Mouse (Mus musculus): ENCODE results near the gene Oasl1. TPM values are rescaled to one million over a fixed set of nuclear protein-coding genes. Genes with fewer than 3 reads are reported as not detected.
A peak's percentile ranks its signal among the peaks of the same experiment; 100 is the strongest.

Oasl1 gene
- polyA plus RNA-seq, 1 experiment from 2014 or later, result not detected

DNA sequence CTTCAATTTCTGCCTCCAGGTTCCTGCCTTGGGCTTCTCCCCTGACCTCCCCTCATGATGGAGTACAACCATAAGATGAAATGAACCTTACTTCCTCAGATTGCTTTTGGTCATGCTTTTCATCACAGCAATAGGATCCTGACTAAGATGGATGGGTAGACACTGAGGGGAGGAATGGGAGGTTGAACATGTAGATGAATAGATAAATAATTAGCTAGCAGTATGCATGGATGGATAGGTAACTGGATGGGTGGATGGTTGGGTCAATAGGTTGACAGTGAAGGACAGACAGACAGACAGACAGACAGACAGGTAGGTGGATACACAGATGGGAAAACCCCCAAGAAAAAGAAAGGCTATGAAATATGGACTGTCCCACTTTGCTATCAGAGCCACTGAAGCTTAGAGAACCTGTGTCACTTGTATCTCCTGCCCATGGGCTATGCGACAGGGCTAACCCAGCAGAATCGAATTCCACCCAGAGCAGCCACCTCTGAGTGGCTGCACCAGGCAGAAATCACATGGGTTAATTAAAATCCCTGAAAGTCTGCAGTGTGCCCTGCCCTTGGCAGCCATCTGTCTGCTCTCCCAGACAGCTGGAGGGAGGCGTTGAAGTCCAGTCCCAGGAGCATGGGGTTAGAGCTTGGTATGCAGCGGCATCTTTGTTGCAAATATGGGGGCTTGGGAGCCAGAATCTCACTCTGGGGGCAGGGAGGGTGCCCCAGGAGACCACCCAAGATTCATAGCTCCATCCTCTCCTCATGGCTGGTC lies 38.7 kb downstream of the Oasl1 start:
- peak; percentile 27 for DNase-seq (ENCODE audit: low spot score)
- H3K27me3 ChIP-seq (ENCODE audit: insufficient read depth, poor library complexity, severe bottlenecking), result 0 out of 2 replicates have a peak, but pooled peaks cover 7% of the 10 kb centered on the region
- WGBS, result 58% methylated on average over 4 of the region's 4 CpGs

DNA sequence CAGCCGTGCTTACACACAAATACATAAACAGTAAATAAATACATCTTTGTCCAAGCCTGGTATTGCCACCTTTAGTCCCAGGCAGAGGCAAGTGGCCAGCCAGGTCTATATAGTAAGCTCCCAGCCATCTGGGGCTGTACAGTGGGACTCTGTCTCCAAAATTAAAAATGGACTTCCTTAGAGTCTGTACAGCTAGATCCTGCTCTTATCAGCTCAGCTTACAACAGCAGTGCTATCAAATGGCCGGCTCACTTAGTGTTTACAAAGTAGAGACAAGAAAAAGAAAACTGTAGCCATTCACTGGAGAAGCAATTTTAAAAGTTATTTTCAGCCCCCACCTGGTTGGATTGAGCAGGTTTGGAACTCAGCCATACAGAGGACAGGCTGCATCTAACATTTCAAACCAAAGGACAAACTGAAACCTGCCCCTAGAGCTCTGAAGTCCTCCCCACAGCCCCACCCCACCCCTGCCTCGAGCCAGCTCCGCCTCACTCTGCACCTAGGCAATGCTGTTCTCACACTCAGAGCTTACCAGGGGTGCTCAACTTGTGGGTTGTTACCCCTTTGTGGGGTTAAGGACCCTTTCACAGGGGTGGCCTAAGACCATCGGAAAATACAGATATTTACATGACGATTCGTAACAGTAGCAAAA lies 41.4 kb downstream of the Oasl1 start:
- 69% methylated on average over 7 of the region's 7 CpGs for WGBS
- Histone ChIP-seq H3K4me1 (replicated peaks) (peaks cover 24% of the 10 kb centered on the region), H3K4me3 (no peak overlapping the region), H3K27me3 (ENCODE audit: insufficient read depth, poor library complexity, severe bottlenecking) (peaks cover 27% of the 10 kb centered on the region), H3K9me3 (no peaks in the 10 kb centered on the region), H3K27ac (0 out of 2 replicates have a peak overlapping the region, but pooled peaks have one; percentile 18), H3K36me3 (no peaks in the 10 kb centered on the region)
- no peak for DNase-seq (ENCODE audit: low spot score)

More for the DNA sequence above, 38.7 kb downstream of the Oasl1 start:
- no peak overlapping the region for H3K4me3 ChIP-seq
- 0 out of 2 replicates have a peak overlapping the region, but pooled peaks have one; percentile 50 for H3K27ac ChIP-seq
- no peaks in the 10 kb centered on the region for H3K9me3 ChIP-seq
- H3K36me3 ChIP-seq, result no peaks in the 10 kb centered on the region
- peaks cover 11% of the 10 kb centered on the region for H3K4me1 ChIP-seq (replicated peaks)

- peaks cover 28% of the 10 kb centered on the region for H3K4me1 ChIP-seq (replicated peaks)
- no peak overlapping the region for H3K27ac ChIP-seq
- H3K4me3 ChIP-seq, result no peak overlapping the region
- DNase-seq (ENCODE audit: low spot score), result no peak
- no peaks in the 10 kb centered on the region for H3K36me3 ChIP-seq
- peaks cover 35% of the 10 kb centered on the region for H3K27me3 ChIP-seq (ENCODE audit: insufficient read depth, poor library complexity, severe bottlenecking)
- H3K9me3 ChIP-seq, result no peaks in the 10 kb centered on the region
- whole genome bisulfite sequencing, result 70% methylated on average over 17 of the region's 17 CpGs
Observed at GRCm38 (mm10) chr5:114964967-114965898, 42.2 kb downstream of the Oasl1 start.

- Histone ChIP-seq H3K4me3 (no peak overlapping the region), H3K4me1 (replicated peaks) (peaks cover 20% of the 10 kb centered on the region), H3K27me3 (ENCODE audit: insufficient read depth, poor library complexity, severe bottlenecking) (peaks cover 37% of the 10 kb centered on the region), H3K9me3 (no peaks in the 10 kb centered on the region), H3K27ac (no peak overlapping the region), H3K36me3 (no peaks in the 10 kb centered on the region)
- no peak for DNase-seq (ENCODE audit: low spot score)
- 38% methylated on average over 14 of the region's 14 CpGs for WGBS
Observed at GRCm38 (mm10) chr5:114967523-114968268, 44.7 kb downstream of the Oasl1 start.

GRCm38 (mm10) chr5:114968651-114969050 lies 45.6 kb downstream of the Oasl1 start:
- no peak for DNase-seq (ENCODE audit: low spot score)
- Histone ChIP-seq H3K4me3 (no peak overlapping the region), H3K4me1 (replicated peaks) (peaks cover 20% of the 10 kb centered on the region), H3K9me3 (no peaks in the 10 kb centered on the region), H3K36me3 (no peaks in the 10 kb centered on the region), H3K27me3 (ENCODE audit: insufficient read depth, poor library complexity, severe bottlenecking) (peaks cover 37% of the 10 kb centered on the region), H3K27ac (no peak overlapping the region)
- WGBS, result 18% methylated on average over 7 of the region's 7 CpGs

DNA sequence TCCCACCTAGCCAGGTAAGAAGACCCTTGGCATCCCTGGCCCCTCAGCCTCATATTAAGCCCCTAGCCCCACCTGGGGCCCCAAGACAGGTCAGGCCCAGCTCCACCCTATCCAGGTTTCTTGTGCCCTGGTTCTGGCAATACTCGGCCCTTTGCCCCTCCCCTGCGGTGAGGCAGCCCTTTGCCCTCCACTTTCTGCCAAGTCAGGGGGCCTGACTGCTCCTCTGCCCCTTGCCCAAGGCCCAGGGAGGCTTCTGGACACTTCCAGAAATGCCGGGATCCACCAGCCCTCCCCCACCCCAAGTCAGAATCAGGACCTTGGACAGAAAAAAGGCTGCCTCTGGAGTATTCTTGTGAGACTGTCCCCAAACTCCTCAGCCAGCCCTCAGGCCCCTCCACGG lies 46.0 kb downstream of the Oasl1 start:
- no peak for DNase-seq (ENCODE audit: low spot score)
- no peaks in the 10 kb centered on the region for H3K36me3 ChIP-seq
- no peak overlapping the region for H3K4me3 ChIP-seq
- H3K27me3 ChIP-seq (ENCODE audit: insufficient read depth, poor library complexity, severe bottlenecking), result peaks cover 37% of the 10 kb centered on the region
- H3K4me1 ChIP-seq (replicated peaks), result peaks cover 20% of the 10 kb centered on the region
- H3K27ac ChIP-seq, result no peak overlapping the region
- WGBS, result 14% methylated on average over 4 of the region's 4 CpGs
- no peaks in the 10 kb centered on the region for H3K9me3 ChIP-seq

DNA sequence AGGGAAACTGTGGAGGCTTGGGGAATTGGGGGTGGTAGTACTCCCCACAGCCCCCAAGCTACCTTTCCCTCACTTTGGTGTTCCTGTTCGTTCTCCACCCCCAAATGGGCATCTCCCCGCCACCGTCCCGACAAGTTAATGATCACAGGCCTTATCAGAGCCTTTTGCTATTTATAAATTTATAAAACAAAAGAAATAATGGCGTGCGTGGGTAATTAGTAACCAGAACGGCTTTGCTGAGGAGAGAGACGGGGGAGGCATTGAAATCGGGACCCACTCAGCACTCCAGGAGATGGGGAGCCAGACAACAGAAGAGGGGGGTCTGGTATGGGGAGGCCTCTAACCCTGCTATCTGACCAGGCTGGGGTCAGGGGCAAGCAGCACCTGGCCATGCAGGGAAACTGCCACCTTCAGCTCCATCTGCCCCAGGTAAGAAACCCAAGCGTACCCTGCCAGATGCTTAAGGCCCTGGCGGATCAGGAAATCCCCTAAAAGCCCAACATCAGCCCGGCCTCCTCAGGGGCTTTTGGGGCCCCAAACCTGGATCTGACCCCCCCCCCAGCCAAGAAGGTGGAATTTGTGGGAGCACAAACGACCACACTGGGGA lies 46.7 kb downstream of the Oasl1 start:
- no peaks in the 10 kb centered on the region for H3K9me3 ChIP-seq
- H3K4me3 ChIP-seq, result no peak overlapping the region
- H3K27ac ChIP-seq, result no peak overlapping the region
- peaks cover 20% of the 10 kb centered on the region for H3K4me1 ChIP-seq (replicated peaks)
- peaks cover 37% of the 10 kb centered on the region for H3K27me3 ChIP-seq (ENCODE audit: insufficient read depth, poor library complexity, severe bottlenecking)
- no peaks in the 10 kb centered on the region for H3K36me3 ChIP-seq
- WGBS, result 61% methylated on average over 13 of the region's 13 CpGs
- DNase-seq (ENCODE audit: low spot score), result no peak

GRCm38 (mm10) chr5:114970824-114971227 lies 47.8 kb downstream of the Oasl1 start, which contains the start of gene Hnf1a:
TSS of gene Hnf1a (minus strand) at chr5:114971094.
- Histone ChIP-seq H3K9me3 (no peaks in the 10 kb centered on the region), H3K4me3 (no peak within 1 kb of the TSS), H3K27ac (no peak within 1 kb of the TSS), H3K27me3 (ENCODE audit: insufficient read depth, poor library complexity, severe bottlenecking) (peaks cover 37% of the 10 kb centered on the region), H3K4me1 (replicated peaks) (peaks cover 20% of the 10 kb centered on the region), H3K36me3 (no peaks in the 10 kb centered on the region)
- 85% methylated on average over 17 of the region's 17 CpGs for WGBS
- DNase-seq (ENCODE audit: low spot score), result no peak

- no peak for DNase-seq (ENCODE audit: low spot score)
- Histone ChIP-seq H3K27me3 (ENCODE audit: insufficient read depth, poor library complexity, severe bottlenecking) (peaks cover 27% of the 10 kb centered on the region), H3K4me1 (replicated peaks) (peaks cover 20% of the 10 kb centered on the region), H3K9me3 (no peaks in the 10 kb centered on the region), H3K27ac (no peak overlapping the region), H3K36me3 (no peaks in the 10 kb centered on the region), H3K4me3 (no peak overlapping the region)
- WGBS, result 85% methylated on average over 9 of the region's 9 CpGs
Observed at GRCm38 (mm10) chr5:114972201-114972600, 49.2 kb downstream of the Oasl1 start.

GRCm38 (mm10) chr5:114973131-114973530 lies 50.1 kb downstream of the Oasl1 start:
- H3K27ac ChIP-seq, result no peak overlapping the region
- no peaks in the 10 kb centered on the region for H3K36me3 ChIP-seq
- whole genome bisulfite sequencing, result 85% methylated on average over 8 of the region's 8 CpGs
- H3K9me3 ChIP-seq, result no peaks in the 10 kb centered on the region
- no peak for DNase-seq (ENCODE audit: low spot score)
- H3K27me3 ChIP-seq (ENCODE audit: insufficient read depth, poor library complexity, severe bottlenecking), result peaks cover 19% of the 10 kb centered on the region
- H3K4me3 ChIP-seq, result no peak overlapping the region
- H3K4me1 ChIP-seq (replicated peaks), result peaks cover 17% of the 10 kb centered on the region

DNA sequence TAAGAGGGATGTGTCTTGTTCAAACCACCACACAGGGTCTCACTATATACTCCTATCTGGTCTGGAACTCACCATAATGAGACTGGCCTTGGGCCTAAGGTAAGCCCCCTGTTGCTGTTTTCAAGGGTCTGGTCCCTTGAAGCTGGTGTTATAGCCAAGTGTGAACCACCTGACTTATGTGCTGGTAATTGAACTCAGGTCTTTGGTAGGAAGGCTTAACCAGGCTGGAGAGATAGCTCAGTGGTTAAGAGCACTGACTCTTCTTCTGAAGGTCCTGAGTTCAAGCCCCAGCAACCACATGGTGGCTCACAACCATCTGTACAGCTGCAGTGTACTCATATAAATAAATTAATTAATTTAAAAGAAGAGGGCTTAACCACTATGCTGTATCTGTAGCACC lies 53.9 kb downstream of the Oasl1 start:
- H3K4me1 ChIP-seq (replicated peaks), result peaks cover 18% of the 10 kb centered on the region
- no peaks in the 10 kb centered on the region for H3K27me3 ChIP-seq (ENCODE audit: insufficient read depth, poor library complexity, severe bottlenecking)
- no peaks in the 10 kb centered on the region for H3K36me3 ChIP-seq
- no peak overlapping the region for H3K27ac ChIP-seq
- no peaks in the 10 kb centered on the region for H3K9me3 ChIP-seq
- no peak overlapping the region for H3K4me3 ChIP-seq
- no peak for DNase-seq (ENCODE audit: low spot score)

DNA sequence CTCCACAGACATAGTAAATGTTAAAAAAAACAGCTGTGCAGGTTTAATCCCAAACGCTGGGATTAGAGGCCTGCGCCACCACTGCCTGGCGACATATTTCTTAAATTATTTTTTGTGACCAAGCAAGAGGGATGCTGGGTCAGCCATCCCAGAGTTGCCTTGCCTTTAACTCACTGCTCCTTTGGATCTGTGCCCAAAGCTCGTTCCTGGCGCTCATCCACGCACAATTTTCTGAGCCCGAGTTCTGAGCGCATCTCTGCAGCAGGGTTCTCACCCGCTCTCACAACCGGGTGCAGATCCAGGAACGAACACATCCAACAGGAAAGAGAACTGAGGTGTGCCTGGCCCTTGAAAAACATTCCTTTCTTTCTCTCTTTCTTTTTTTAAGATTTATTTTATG lies 55.4 kb downstream of the Oasl1 start:
- Histone ChIP-seq H3K27me3 (ENCODE audit: insufficient read depth, poor library complexity, severe bottlenecking) (no peaks in the 10 kb centered on the region), H3K27ac (no peak overlapping the region), H3K4me1 (replicated peaks) (peaks cover 18% of the 10 kb centered on the region), H3K9me3 (no peaks in the 10 kb centered on the region), H3K36me3 (no peaks in the 10 kb centered on the region), H3K4me3 (no peak overlapping the region)
- 73% methylated on average over 11 of the region's 11 CpGs for WGBS
- no peak for DNase-seq (ENCODE audit: low spot score)
